Mouse (Mus musculus): ENCODE measurements around the gene Slc25a44. TPM values are rescaled to one million over a fixed set of nuclear protein-coding genes. Genes with fewer than 3 reads are reported as not detected.

Gene Slc25a44
- 17.3 and 18.3 TPM in 2 replicates for polyA plus RNA-seq (2015; fragmentation: Nextera tagmentation; extraction: Ambion mirVana)

- peak; percentile 96 for ATAC-seq (ENCODE audit: low FRiP score, low read depth)
- WGBS = under 1% methylated on average over 35 of the region's 35 CpGs
Measured at GRCm38 (mm10) chr3:88424605-88425329, at the start of gene Slc25a44. Gene Slc25a44 (minus strand): TSS chr3:88425139.

GRCm38 (mm10) chr3:88473571-88473970, 48.6 kb upstream of the Slc25a44 start:
- Histone ChIP-seq H3K9ac (no peak overlapping the region), H3K27ac (peak overlapping the region; percentile 0; the same call in 1 of the 2 replicates)
- WGBS = 88% methylated on average over 1 of the region's 1 CpGs

More at GRCm38 (mm10) chr3:88424605-88425329, at the start of gene Slc25a44:
- Histone ChIP-seq H3K9me3 (no peaks in the 10 kb centered on the region), H3K4me1 (peaks cover 24% of the 10 kb centered on the region), H3K27ac (no peak within 1 kb of the TSS; the same call in 1 of the 2 replicates), H3K4me3 (peak within 1 kb of the TSS; percentile 83), H3K27me3 (no peaks in the 10 kb centered on the region), H3K9ac (peak within 1 kb of the TSS; percentile 78), H3K36me3 (peaks cover 21% of the 10 kb centered on the region), H3K4me2 (replicated peaks) (peak within 1 kb of the TSS; percentile 96)

GRCm38 (mm10) chr3:88473020-88473419, 48.1 kb upstream of the Slc25a44 start:
- 31% methylated on average over 5 of the region's 5 CpGs for WGBS
- Histone ChIP-seq H3K9me3 (0 out of 2 replicates have a peak, but pooled peaks cover 8% of the 10 kb centered on the region), H3K4me2 (replicated peaks) (no peak overlapping the region), H3K27me3 (0 out of 2 replicates have a peak, but pooled peaks cover 3% of the 10 kb centered on the region), H3K36me3 (no peaks in the 10 kb centered on the region), H3K9ac (no peak overlapping the region), H3K4me3 (no peak overlapping the region), H3K4me1 (0 out of 2 replicates have a peak, but pooled peaks cover 9% of the 10 kb centered on the region), H3K27ac (peak overlapping the region; percentile 0; the same call in 1 of the 2 replicates)
- ATAC-seq (ENCODE audit: low FRiP score, low read depth) = no peak

More at GRCm38 (mm10) chr3:88473571-88473970, 48.6 kb upstream of the Slc25a44 start:
- Histone ChIP-seq H3K27me3 (0 out of 2 replicates have a peak, but pooled peaks cover under 1% of the 10 kb centered on the region), H3K4me3 (no peak overlapping the region), H3K4me1 (0 out of 2 replicates have a peak, but pooled peaks cover 10% of the 10 kb centered on the region), H3K4me2 (replicated peaks) (no peak overlapping the region), H3K36me3 (no peaks in the 10 kb centered on the region), H3K9me3 (0 out of 2 replicates have a peak, but pooled peaks cover 8% of the 10 kb centered on the region)
- no peak for ATAC-seq (ENCODE audit: low FRiP score, low read depth)

- 25% methylated on average over 10 of the region's 10 CpGs for WGBS
- H3K27ac ChIP-seq = no peak overlapping the region
Measured at GRCm38 (mm10) chr3:88470943-88471479, 46.1 kb upstream of the Slc25a44 start.

GRCm38 (mm10) chr3:88469466-88469865, 44.5 kb upstream of the Slc25a44 start:
- WGBS = 70% methylated on average over 2 of the region's 2 CpGs
- peaks cover 10% of the 10 kb centered on the region; the same call in 1 of the 2 replicates for H3K4me1 ChIP-seq
- no peak overlapping the region for H3K4me2 ChIP-seq (replicated peaks)
- H3K36me3 ChIP-seq = no peaks in the 10 kb centered on the region
- 0 out of 2 replicates have a peak, but pooled peaks cover 8% of the 10 kb centered on the region for H3K9me3 ChIP-seq
- no peak overlapping the region for H3K27ac ChIP-seq
- H3K9ac ChIP-seq = no peak overlapping the region
- H3K27me3 ChIP-seq = 0 out of 2 replicates have a peak, but pooled peaks cover 3% of the 10 kb centered on the region
- no peak overlapping the region for H3K4me3 ChIP-seq
- no peak for ATAC-seq (ENCODE audit: low FRiP score, low read depth)

More at GRCm38 (mm10) chr3:88470943-88471479, 46.1 kb upstream of the Slc25a44 start:
- no peaks in the 10 kb centered on the region for H3K36me3 ChIP-seq
- H3K4me1 ChIP-seq = peaks cover 10% of the 10 kb centered on the region; the same call in 1 of the 2 replicates
- no peak overlapping the region for H3K4me3 ChIP-seq
- H3K9me3 ChIP-seq = 0 out of 2 replicates have a peak, but pooled peaks cover 8% of the 10 kb centered on the region
- H3K9ac ChIP-seq = no peak overlapping the region
- H3K27me3 ChIP-seq = 0 out of 2 replicates have a peak, but pooled peaks cover 3% of the 10 kb centered on the region
- no peak for ATAC-seq (ENCODE audit: low FRiP score, low read depth)
- H3K4me2 ChIP-seq (replicated peaks) = no peak overlapping the region

GRCm38 (mm10) chr3:88467116-88467824, 42.3 kb upstream of the Slc25a44 start:
- 0 out of 2 replicates have a peak, but pooled peaks cover 8% of the 10 kb centered on the region for H3K9me3 ChIP-seq

GRCm38 (mm10) chr3:88465127-88465526, 40.2 kb upstream of the Slc25a44 start:
- H3K36me3 ChIP-seq = no peaks in the 10 kb centered on the region
- H3K9me3 ChIP-seq = 0 out of 2 replicates have a peak, but pooled peaks cover 8% of the 10 kb centered on the region
- WGBS = 86% methylated on average over 2 of the region's 2 CpGs
- H3K4me3 ChIP-seq = no peak overlapping the region
- no peak overlapping the region for H3K27ac ChIP-seq
- H3K27me3 ChIP-seq = 0 out of 2 replicates have a peak, but pooled peaks cover 6% of the 10 kb centered on the region
- H3K9ac ChIP-seq = peak overlapping the region; percentile 25; the same call in 1 of the 2 replicates
- ATAC-seq (ENCODE audit: low FRiP score, low read depth) = no peak
- H3K4me1 ChIP-seq = peaks cover 16% of the 10 kb centered on the region
- no peak overlapping the region for H3K4me2 ChIP-seq (replicated peaks)

More at GRCm38 (mm10) chr3:88467116-88467824, 42.3 kb upstream of the Slc25a44 start:
- 0 out of 2 replicates have a peak, but pooled peaks cover 3% of the 10 kb centered on the region for H3K27me3 ChIP-seq
- WGBS = 27% methylated on average over 16 of the region's 16 CpGs
- no peak overlapping the region for H3K4me3 ChIP-seq
- H3K4me1 ChIP-seq = peaks cover 3% of the 10 kb centered on the region; the same call in 1 of the 2 replicates
- H3K27ac ChIP-seq = no peak overlapping the region
- no peak overlapping the region for H3K4me2 ChIP-seq (replicated peaks)
- H3K36me3 ChIP-seq = no peaks in the 10 kb centered on the region
- peak overlapping the region; percentile 35; the same call in 1 of the 2 replicates for H3K9ac ChIP-seq
- ATAC-seq (ENCODE audit: low FRiP score, low read depth) = peak; percentile 86

- Histone ChIP-seq H3K9ac (no peak overlapping the region), H3K4me1 (peaks cover 16% of the 10 kb centered on the region), H3K4me3 (no peak overlapping the region), H3K27ac (no peak overlapping the region), H3K27me3 (0 out of 2 replicates have a peak, but pooled peaks cover 12% of the 10 kb centered on the region), H3K4me2 (replicated peaks) (no peak overlapping the region), H3K9me3 (0 out of 2 replicates have a peak, but pooled peaks cover 1% of the 10 kb centered on the region), H3K36me3 (no peaks in the 10 kb centered on the region)
- ATAC-seq (ENCODE audit: low FRiP score, low read depth) = no peak
- WGBS = 49% methylated on average over 3 of the region's 3 CpGs
Measured at GRCm38 (mm10) chr3:88464425-88464824, 39.5 kb upstream of the Slc25a44 start.

- Histone ChIP-seq H3K9ac (0 out of 2 replicates have a peak within 1 kb of the TSS, but pooled peaks have one; percentile 6), H3K4me3 (no peak within 1 kb of the TSS), H3K36me3 (no peaks in the 10 kb centered on the region), H3K4me1 (peaks cover 22% of the 10 kb centered on the region), H3K27ac (no peak within 1 kb of the TSS), H3K9me3 (no peaks in the 10 kb centered on the region), H3K27me3 (0 out of 2 replicates have a peak, but pooled peaks cover 18% of the 10 kb centered on the region), H3K4me2 (replicated peaks) (peak within 1 kb of the TSS; percentile 20; the same call in 1 of the 2 replicates)
- peak; percentile 36; the same call in 1 of the 2 replicates for ATAC-seq (ENCODE audit: low FRiP score, low read depth)
- WGBS = 37% methylated on average over 12 of the region's 12 CpGs
Measured at GRCm38 (mm10) chr3:88460983-88461696, 36.2 kb upstream of the Slc25a44 start, which contains the start of gene Sema4a. Gene Sema4a (minus strand): TSS chr3:88461182.

- Histone ChIP-seq H3K27ac (no peak overlapping the region), H3K4me3 (no peak overlapping the region), H3K9me3 (no peaks in the 10 kb centered on the region), H3K4me1 (peaks cover 27% of the 10 kb centered on the region), H3K9ac (no peak overlapping the region), H3K36me3 (no peaks in the 10 kb centered on the region), H3K27me3 (0 out of 2 replicates have a peak, but pooled peaks cover 18% of the 10 kb centered on the region), H3K4me2 (replicated peaks) (no peak overlapping the region)
- WGBS = 77% methylated on average over 5 of the region's 5 CpGs
- ATAC-seq (ENCODE audit: low FRiP score, low read depth) = no peak
Measured at GRCm38 (mm10) chr3:88460029-88460428, 35.1 kb upstream of the Slc25a44 start.
